Mouse (Mus musculus): Measurements from ENCODE around the gene Mindy1. TPM values are rescaled to one million over a fixed set of nuclear protein-coding genes. Genes with fewer than 3 reads are reported as not detected.

Gene Mindy1
- polyA plus RNA-seq (2012; rRNA removed): 34.8 and 35.4 TPM in 2 replicates

GRCm38 (mm10) chr3:95281216-95282126 lies at the start of gene Mindy1, which contains the start of gene Prune1:
Gene Mindy1 (plus strand): TSS chr3:95281345.
Gene Prune1 (minus strand): TSS chr3:95282076.

GRCm38 (mm10) chr3:95241498-95241897 lies 39.6 kb upstream of the Mindy1 start, which contains the start of gene Gm128:
Gene Gm128 (minus strand): TSS chr3:95241598.

GRCm38 (mm10) chr3:95250783-95251424 lies 30.2 kb upstream of the Mindy1 start, which contains the start of gene Bnipl:
Gene Bnipl (minus strand): TSS chr3:95251193.

GRCm38 (mm10) chr3:95307100-95307499 lies 26.0 kb downstream of the Mindy1 start, which contains the start of gene Anxa9:
Gene Anxa9 (minus strand): TSS chr3:95307176.

GRCm38 (mm10) chr3:95314486-95315093 lies 33.4 kb downstream of the Mindy1 start, which contains the start of gene Cers2:
Gene Cers2 (plus strand): TSS chr3:95314791.

Other genes starting within 250 kb of the Mindy1 start
- 111 and 114 TPM in 2 replicates for gene Psmd4, start 238.7 kb upstream of the Mindy1 start, polyA plus RNA-seq (2012; rRNA removed)
- gene Pip5k1a, start 174.4 kb upstream of the Mindy1 start, polyA plus RNA-seq (2012; rRNA removed): 8.4 and 8.5 TPM in 2 replicates
- gene Vps72, start 170.3 kb upstream of the Mindy1 start, polyA plus RNA-seq (2012; rRNA removed): 21.2 and 23.2 TPM in 2 replicates
- 0.30 and 0.40 TPM in 2 replicates for gene Tmod4, start 156.9 kb upstream of the Mindy1 start, polyA plus RNA-seq (2012; rRNA removed)
- gene Scnm1, start 147.3 kb upstream of the Mindy1 start, polyA plus RNA-seq (2012; rRNA removed): 32.8 and 34.1 TPM in 2 replicates
- gene Lysmd1, start 147.3 kb upstream of the Mindy1 start, polyA plus RNA-seq (2012; rRNA removed): 5.0 and 5.1 TPM in 2 replicates
- gene Tnfaip8l2, start 139.0 kb upstream of the Mindy1 start, polyA plus RNA-seq (2012; rRNA removed): 10.1 and 11.1 TPM in 2 replicates
- gene Sema6c, start 120.9 kb upstream of the Mindy1 start, polyA plus RNA-seq (2012; rRNA removed): 1.3 and 1.5 TPM in 2 replicates
- gene Gabpb2, start 63.4 kb upstream of the Mindy1 start, polyA plus RNA-seq (2012; rRNA removed): 9.5 and 10.4 TPM in 2 replicates
- gene Cdc42se1, start 52.6 kb upstream of the Mindy1 start, polyA plus RNA-seq (2012; rRNA removed): 25.1 and 25.3 TPM in 2 replicates
- gene Mllt11, start 49.2 kb upstream of the Mindy1 start, polyA plus RNA-seq (2012; rRNA removed): 3.4 and 3.8 TPM in 2 replicates
- 0.08 and 0.09 TPM in 2 replicates for gene Gm128, start 39.7 kb upstream of the Mindy1 start, polyA plus RNA-seq (2012; rRNA removed)
- gene Bnipl, start 30.2 kb upstream of the Mindy1 start, polyA plus RNA-seq (2012; rRNA removed): 0.02 and 0.04 TPM in 2 replicates
- gene Prune1, start 731 bp downstream of the Mindy1 start, polyA plus RNA-seq (2012; rRNA removed): 7.7 and 8.3 TPM in 2 replicates
- 1.6 and 1.8 TPM in 2 replicates for gene Anxa9, start 25.8 kb downstream of the Mindy1 start, polyA plus RNA-seq (2012; rRNA removed)
- gene Cers2, start 33.4 kb downstream of the Mindy1 start, polyA plus RNA-seq (2012; rRNA removed): 69.0 and 71.4 TPM in 2 replicates
- 11.2 and 13.2 TPM in 2 replicates for gene Setdb1, start 75.9 kb downstream of the Mindy1 start, polyA plus RNA-seq (2012; rRNA removed)
- not detected in 2 replicates for gene 4930558C23Rik, start 121.5 kb downstream of the Mindy1 start, polyA plus RNA-seq (2012; rRNA removed)
- 12.3 and 13.4 TPM in 2 replicates for gene Arnt, start 153.0 kb downstream of the Mindy1 start, polyA plus RNA-seq (2012; rRNA removed)
- 1.2 and 1.4 TPM in 2 replicates for gene Ctsk, start 217.9 kb downstream of the Mindy1 start, polyA plus RNA-seq (2012; rRNA removed)
- 48.7 and 63.1 TPM in 2 replicates for gene Ctss, start 245.4 kb downstream of the Mindy1 start, polyA plus RNA-seq (2012; rRNA removed)

Data from liver, embryonic 18 days (tissue).